In the genomic region with DNA sequence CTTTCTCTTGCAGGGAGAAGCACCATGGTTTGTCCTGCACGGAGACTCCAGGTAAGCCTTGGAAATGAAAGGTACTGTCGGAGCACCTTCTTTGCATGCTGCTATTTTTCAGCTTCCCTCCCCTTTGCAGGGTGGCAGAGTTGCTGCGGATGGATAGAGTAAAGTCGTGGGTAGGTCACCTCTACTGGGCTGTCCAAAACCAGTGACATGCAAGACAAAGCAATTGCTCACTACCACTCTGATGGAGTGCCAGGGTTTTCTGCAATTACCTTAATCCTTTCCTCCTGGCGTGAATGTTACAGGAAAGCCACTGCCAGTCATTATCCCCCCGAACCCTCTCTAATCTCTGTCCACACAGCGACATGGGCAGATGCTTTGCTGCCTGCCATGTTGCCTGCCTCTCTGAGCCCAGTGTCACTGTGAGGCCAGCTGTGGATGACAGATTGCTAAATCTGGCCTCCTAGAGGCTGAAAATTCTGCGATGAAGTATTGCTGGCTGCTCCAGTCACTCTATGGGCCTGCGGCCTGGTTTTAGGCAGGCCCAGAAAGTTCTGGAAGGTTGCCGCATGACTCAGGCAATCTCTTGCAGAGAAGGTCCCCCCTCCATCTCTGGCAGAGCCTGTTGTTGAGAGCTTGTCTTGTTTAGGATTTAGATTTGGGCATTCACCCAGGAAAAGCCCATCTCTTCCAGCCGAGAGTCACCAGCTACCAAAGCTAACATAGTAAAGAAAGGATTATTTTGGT, we compare ENCODE assay signal across 10 mouse cellular contexts. TPM values are rescaled to one million over a fixed set of nuclear protein-coding genes. Genes with fewer than 3 reads are reported as not detected.
DNase-seq lines count a peak whose midpoint lies in the region; ATAC-seq lines count a peak whose summit lies in the region.
"Had no signal": no experiment of that assay in that cellular context is flagged by ENCODE, and none has a peak within 500 bp of the region (broad histone marks: within the 10 kb centered on the region; RNA-seq: fewer than 3 reads in every experiment).

No protein-coding gene starts in this region.

- no peaks in the 10 kb centered on the region for H3K27me3 ChIP-seq in kidney, embryonic 15.5 days
- no peaks in the 10 kb centered on the region for H3K27me3 ChIP-seq in kidney, embryonic 14.5 days (ENCODE audit: control insufficient read depth, insufficient read depth, low read length)
- H3K27me3 ChIP-seq: embryonic facial prominence, embryonic 12.5 days had no signal

- H3K27ac ChIP-seq in kidney, embryonic 15.5 days: no peak overlapping the region
- no peak overlapping the region for H3K27ac ChIP-seq in kidney, embryonic 14.5 days (ENCODE audit: low read depth, low read length)
- H3K27ac ChIP-seq: embryonic facial prominence, embryonic 12.5 days had no signal

- H3K9me3 ChIP-seq in kidney, embryonic 15.5 days (replicated peaks): no peaks in the 10 kb centered on the region
- no peaks in the 10 kb centered on the region; the same call in 1 of the 2 replicates for H3K9me3 ChIP-seq in kidney, embryonic 14.5 days (ENCODE audit: control insufficient read depth, low read length)
- H3K9me3 ChIP-seq: embryonic facial prominence, embryonic 12.5 days had no signal

- no peak for ATAC-seq in kidney, embryonic 15.5 days (replicated peaks; ENCODE audit: low FRiP score)
- ATAC-seq in monocyte, adult 5-6 weeks (replicated peaks; ENCODE audit: insufficient number of reproducible peaks, low FRiP score, low TSS enrichment, poor library complexity, severe bottlenecking): no peak
- no peak for ATAC-seq in kidney, embryonic 14.5 days (ENCODE audit: low FRiP score, low TSS enrichment)

- intact Hi-C loops in heart, postnatal 25 days (cut with DNase I): no loop called here

- 90% methylated on average over 11 of the region's 11 CpGs for WGBS in kidney, embryonic 15.5 days
- WGBS in kidney, embryonic 14.5 days: 86% methylated on average over 11 of the region's 11 CpGs

- no peak overlapping the region for H3K4me2 ChIP-seq in kidney, embryonic 15.5 days
- no peak overlapping the region for H3K4me2 ChIP-seq in kidney, embryonic 14.5 days (replicated peaks; ENCODE audit: low read depth, low read length)
- H3K4me2 ChIP-seq: embryonic facial prominence, embryonic 12.5 days had no signal

- no peaks in the 10 kb centered on the region for H3K36me3 ChIP-seq in kidney, embryonic 15.5 days
- no peaks in the 10 kb centered on the region for H3K36me3 ChIP-seq in kidney, embryonic 14.5 days (ENCODE audit: control insufficient read depth, insufficient read depth, low read length)
- H3K36me3 ChIP-seq: embryonic facial prominence, embryonic 12.5 days; G1E had no signal

- no peak overlapping the region for H3K9ac ChIP-seq in kidney, embryonic 15.5 days
- H3K9ac ChIP-seq in kidney, embryonic 14.5 days (ENCODE audit: low read depth, low read length): no peak overlapping the region
- H3K9ac ChIP-seq: embryonic facial prominence, embryonic 12.5 days had no signal

- H3K4me1 ChIP-seq in kidney, embryonic 15.5 days: no peaks in the 10 kb centered on the region
- H3K4me1 ChIP-seq in kidney, embryonic 14.5 days (ENCODE audit: control insufficient read depth, insufficient read depth, low read length): no peaks in the 10 kb centered on the region
- H3K4me1 ChIP-seq: embryonic facial prominence, embryonic 12.5 days had no signal

- DNase-seq in kidney, postnatal 10 days: peak; percentile 24
- peak; percentile 35 for DNase-seq in cerebellum, adult 11-12 months
- peak; percentile 71 for DNase-seq in heart, postnatal 25 days (ENCODE audit: low spot score)
- peak; percentile 62 for DNase-seq in lung, postnatal 25 days (ENCODE audit: low spot score)
- no peak for DNase-seq in kidney, postnatal 25 days

- H3K4me3 ChIP-seq in kidney, embryonic 15.5 days (replicated peaks): no peak overlapping the region
- H3K4me3 ChIP-seq in kidney, embryonic 14.5 days (ENCODE audit: low read length): no peak overlapping the region
- H3K4me3 ChIP-seq: embryonic facial prominence, embryonic 12.5 days had no signal

RNA-seq across cellular contexts. Expression of gene Sod3, which starts 54.1 kb away (rescaled TPM):
- 11.9 and 13.5 TPM in 2 replicates for polyA plus RNA-seq in kidney, embryonic 15.5 days (2015; fragmentation: Nextera tagmentation; extraction: Ambion mirVana)
- total RNA-seq in heart, postnatal 25 days (2021): 10 to 100 TPM; 11.2 to 13.7 TPM
- total RNA-seq in monocyte, adult 5-6 weeks (2017): 0.11 to 0.19 TPM in 2 of 3 replicates, not detected in the other
- 2.1 and 4.5 TPM in 2 replicates for polyA plus RNA-seq in kidney, embryonic 14.5 days (2014; fragmentation: Nextera tagmentation; extraction: Ambion mirVana)
- polyA plus RNA-seq: G1E had no signal

Comparison
In these comparisons a context has a peak if more than half of its experiments do, and no peak if none do; other contexts are left out.
1. DNase-seq: peak in kidney, postnatal 10 days (single experiment), cerebellum, adult 11-12 months (single experiment), heart, postnatal 25 days (single experiment) and lung, postnatal 25 days (single experiment); none in kidney, postnatal 25 days (0 of 2).
2. RNA of gene Sod3, which starts 54.1 kb away (total RNA-seq): 11.2 to 13.7 TPM in heart, postnatal 25 days; 0.11 to 0.19 TPM in monocyte, adult 5-6 weeks; every median in the first group is over 10 times any median in the second.